Mouse (Mus musculus) subcutaneous adipose tissue, adult 2 months (tissue): ENCODE results near the gene Ikzf2. TPM values are rescaled to one million over a fixed set of nuclear protein-coding genes. Genes with fewer than 3 reads are reported as not detected.

Source experiments
- polyA plus RNA-seq: library from polyadenylated mRNA; depleted of rRNA; stranded (reverse); fragments of >200 nt; gene quantifications from 2 replicates; pipeline ENCODE4 v1.2.3, GENCODE M21; 2012; ENCODE audit warnings: low replicate concordance; rRNA removed

Ikzf2 gene
- polyA plus RNA-seq = 1.1 and 2.1 TPM in 2 replicates

DNA sequence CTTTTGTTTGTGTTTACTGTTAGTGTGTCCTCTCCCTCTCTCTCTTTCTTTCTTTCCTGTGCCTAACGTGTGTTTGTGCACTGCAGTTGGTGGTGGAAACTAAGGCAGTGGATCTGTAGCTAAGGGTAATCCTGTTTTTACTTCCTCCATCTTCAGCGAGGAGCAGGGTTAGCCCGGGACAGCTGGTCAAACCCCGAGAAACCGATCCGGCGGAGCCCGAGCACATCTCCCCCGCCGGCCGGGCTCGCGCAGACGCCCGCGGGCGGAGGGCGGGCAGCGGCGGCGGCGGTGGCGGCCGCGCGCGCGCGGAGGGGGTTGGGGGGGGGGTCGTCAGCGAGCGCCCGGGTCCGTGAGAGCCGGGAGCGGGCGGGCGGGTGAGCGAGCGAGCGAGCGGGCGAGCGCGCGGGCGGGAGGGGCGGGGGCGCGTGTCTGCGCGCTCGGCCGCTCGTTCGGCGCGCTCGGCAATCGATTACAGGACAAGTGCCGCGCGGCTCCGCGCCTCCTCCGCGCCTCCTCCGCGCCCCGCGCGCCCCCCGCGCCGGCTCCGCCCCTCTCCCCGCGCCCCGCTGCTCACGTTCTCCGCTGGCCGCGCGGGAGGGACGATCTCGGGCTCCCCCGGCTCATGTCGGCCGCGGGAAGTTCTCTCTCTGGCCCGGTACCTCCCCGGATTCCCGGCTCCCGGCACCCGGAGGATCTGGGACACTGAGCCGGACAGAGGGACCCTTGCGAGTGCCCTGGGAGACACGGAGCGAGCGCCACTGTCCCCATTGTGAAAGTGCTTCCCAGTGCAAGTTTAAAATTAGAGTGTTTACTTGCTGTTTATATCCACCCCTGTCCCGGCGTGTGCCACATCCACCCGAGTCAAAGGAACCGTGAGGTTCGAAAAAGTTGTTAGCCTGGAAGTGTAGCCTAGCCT, at the start of gene Ikzf2:
Gene Ikzf2, minus strand, starts transcription at position 170 of the 916 bp plus-strand sequence.

Other genes with a start within 250 kb of the Ikzf2 start
- not detected in 2 replicates for gene Spag16, start 139.7 kb upstream of the Ikzf2 start, polyA plus RNA-seq